Mouse (Mus musculus): ENCODE measurements at regions not wholly inside any gene's neighbourhood (a gene's known extent, or its start where the extent isn't known, plus 50 kb on each side); places are given as distances from the start of the nearest gene placed in this dataset.
A peak's percentile ranks its signal among the peaks of the same experiment; 100 is the strongest.

GRCm38 (mm10) chr6:66012675-66013074 is 60.3 kb downstream of the 4930544G11Rik start:
- no peak for DNase-seq

GRCm38 (mm10) chr6:66023531-66023930 is 71.1 kb downstream of the 4930544G11Rik start:
- DNase-seq, result no peak

- no peak for DNase-seq
These were observed 84.4 kb downstream of the 4930544G11Rik start for GRCm38 (mm10) chr6:66036789-66037188.

GRCm38 (mm10) chr6:66051852-66052251 is 99.4 kb downstream of the 4930544G11Rik start:
- DNase-seq, result no peak

- DNase-seq, result no peak
These were observed 100.0 kb downstream of the 4930544G11Rik start for GRCm38 (mm10) chr6:66052386-66052785.

- DNase-seq, result no peak
These were observed 100.8 kb downstream of the 4930544G11Rik start for GRCm38 (mm10) chr6:66053197-66053596.

- no peak for DNase-seq
These were observed 116.5 kb downstream of the 4930544G11Rik start for GRCm38 (mm10) chr6:66068874-66069273.

- no peak for DNase-seq
These were observed 125.0 kb downstream of the 4930544G11Rik start for GRCm38 (mm10) chr6:66077445-66077844.

GRCm38 (mm10) chr6:66078769-66079168 is 126.4 kb downstream of the 4930544G11Rik start:
- DNase-seq, result no peak

GRCm38 (mm10) chr6:66101555-66102071 is 149.2 kb downstream of the 4930544G11Rik start:
- no peak for DNase-seq

GRCm38 (mm10) chr6:66114366-66114765 is 162.0 kb downstream of the 4930544G11Rik start:
- no peak for DNase-seq

GRCm38 (mm10) chr6:66121479-66122183 is 169.2 kb downstream of the 4930544G11Rik start:
- DNase-seq, result no peak

GRCm38 (mm10) chr6:66124292-66124691 is 171.9 kb downstream of the 4930544G11Rik start:
- no peak for DNase-seq

GRCm38 (mm10) chr6:66151786-66152185 is 199.4 kb downstream of the 4930544G11Rik start:
- peak; percentile 51 to 67 for DNase-seq

- peak; percentile 27 to 66 for DNase-seq
These were observed 202.4 kb downstream of the 4930544G11Rik start for GRCm38 (mm10) chr6:66154831-66155230.

GRCm38 (mm10) chr6:66160805-66161204 is 208.4 kb downstream of the 4930544G11Rik start:
- DNase-seq, result no peak

GRCm38 (mm10) chr6:66168913-66169312 is 216.5 kb downstream of the 4930544G11Rik start:
- no peak for DNase-seq

- no peak for DNase-seq
These were observed 245.6 kb downstream of the 4930544G11Rik start for GRCm38 (mm10) chr6:66197990-66198389.

GRCm38 (mm10) chr6:66200136-66200790 is 247.9 kb downstream of the 4930544G11Rik start:
- peak in 1 of 2 experiments; percentile 9 for DNase-seq

- DNase-seq, result no peak
These were observed 254.0 kb downstream of the 4930544G11Rik start for GRCm38 (mm10) chr6:66206197-66206925.

GRCm38 (mm10) chr6:66217543-66217942 is 265.1 kb downstream of the 4930544G11Rik start:
- no peak for DNase-seq

GRCm38 (mm10) chr6:66224164-66224903 is 271.9 kb downstream of the 4930544G11Rik start:
- DNase-seq, result no peak

- DNase-seq, result no peak
These were observed 284.0 kb downstream of the 4930544G11Rik start for GRCm38 (mm10) chr6:66236368-66236767.
